Mouse (Mus musculus) thymus, adult 2 months (tissue): ENCODE measurements around the gene Gm20388. TPM values are rescaled to one million over a fixed set of nuclear protein-coding genes. Genes with fewer than 3 reads are reported as not detected.

Experiments used
- DNase-seq: peaks from one replicate; pipeline ENCODE4 v3.0.0; 2021
- H3K27ac ChIP-seq: fragments of 200-500 bp; 2 replicates; pipeline ENCODE4 v1.5.1; 2012; ENCODE audit warnings: low read length, control low read depth; ENCODE audit not compliant: control insufficient read depth, insufficient read depth
- H3K27me3 ChIP-seq: fragments of 200-500 bp; 2 replicates; pipeline ENCODE4 v1.6.1; 2012; ENCODE audit warnings: mild to moderate bottlenecking, low read length, moderate library complexity, mixed read lengths; ENCODE audit not compliant: control insufficient read depth, insufficient read depth
- H3K36me3 ChIP-seq: fragments of 200-500 bp; 2 replicates; pipeline ENCODE4 v1.6.1; 2012; ENCODE audit warnings: mild to moderate bottlenecking, low read length, moderate library complexity; ENCODE audit not compliant: control insufficient read depth, insufficient read depth
- H3K4me1 ChIP-seq: fragments of 200-500 bp; replicated peaks from 2 replicates; pipeline ENCODE4 v1.6.1; 2012; ENCODE audit warnings: low read length; ENCODE audit not compliant: control insufficient read depth, insufficient read depth
- H3K4me3 ChIP-seq: fragments of 200-500 bp; 2 replicates; pipeline ENCODE4 v1.5.1; 2012; ENCODE audit warnings: mild to moderate bottlenecking, low read length, control low read depth, moderate library complexity; ENCODE audit not compliant: control insufficient read depth, insufficient read depth
- CTCF ChIP-seq: fragments of 200-500 bp; IDR thresholded peaks from 2 replicates; pipeline ENCODE4 v1.5.1; 2012; ENCODE audit warnings: mild to moderate bottlenecking, control low read depth, low read length, moderate library complexity, borderline replicate concordance; ENCODE audit not compliant: control insufficient read depth, poor library complexity, insufficient read depth; ENCODE audit errors: extremely low read depth
- POLR2A ChIP-seq: fragments of 200-500 bp; IDR thresholded peaks from 2 replicates; pipeline ENCODE4 v1.6.1; 2012; ENCODE audit warnings: mild to moderate bottlenecking, low read length, control low read depth, moderate library complexity; ENCODE audit not compliant: control insufficient read depth, poor library complexity, insufficient read depth; ENCODE audit errors: extremely low read depth
- WGBS: fragments of 180-500 bp; shearing (Covaris S2); methylation state at CpG from one replicate; pipeline ENCODE4 v1.1.7; 2018; 5-methylcytosine and 5-hydroxymethylcytosine counted together
- polyA plus RNA-seq: library from polyadenylated mRNA; depleted of rRNA; stranded (reverse); fragments of >200 nt; gene quantifications from 2 replicates; pipeline ENCODE4 v1.2.3, GENCODE M21; 2012

Gm20388 gene
- polyA plus RNA-seq, 1 experiment, result 103 TPM

- no peaks in the 10 kb centered on the region for H3K36me3 ChIP-seq
- WGBS, result 86% methylated on average over 24 of the region's 24 CpGs
- H3K4me1 ChIP-seq, result peaks cover 85% of the 10 kb centered on the region
- H3K27me3 ChIP-seq, result no peaks in the 10 kb centered on the region
- TF ChIP-seq POLR2A (no peak), CTCF (no peak)
- H3K27ac ChIP-seq, result no peak overlapping the region
- DNase-seq, result no peak
- no peak overlapping the region for H3K4me3 ChIP-seq
These were observed 4367.6 kb downstream of the Gm20388 start for GRCm38 (mm10) chr8:124277951-124278910.

- Histone ChIP-seq H3K36me3 (no peaks in the 10 kb centered on the region), H3K27ac (no peak overlapping the region), H3K4me3 (no peak overlapping the region), H3K4me1 (peaks cover 84% of the 10 kb centered on the region), H3K27me3 (no peaks in the 10 kb centered on the region)
- TF ChIP-seq POLR2A (no peak), CTCF (no peak)
- DNase-seq, result no peak
- WGBS, result 49% methylated on average over 7 of the region's 7 CpGs
These were observed 4368.5 kb downstream of the Gm20388 start for GRCm38 (mm10) chr8:124278956-124279689.

GRCm38 (mm10) chr8:124279690-124279985, 4369.0 kb downstream of the Gm20388 start:
- TF ChIP-seq CTCF (no peak), POLR2A (no peak)
- Histone ChIP-seq H3K4me1 (peaks cover 82% of the 10 kb centered on the region), H3K4me3 (no peak overlapping the region), H3K27ac (no peak overlapping the region), H3K36me3 (no peaks in the 10 kb centered on the region), H3K27me3 (no peaks in the 10 kb centered on the region)
- DNase-seq, result no peak
- WGBS, result 95% methylated on average over 5 of the region's 5 CpGs

- H3K27me3 ChIP-seq, result no peaks in the 10 kb centered on the region
- H3K4me3 ChIP-seq, result no peak overlapping the region
- H3K4me1 ChIP-seq, result peaks cover 79% of the 10 kb centered on the region
- H3K27ac ChIP-seq, result peak overlapping the region; percentile 73
- 45% methylated on average over 11 of the region's 11 CpGs for WGBS
- 0 out of 2 replicates have a peak, but pooled peaks have one; percentile 7 for TF ChIP-seq CTCF
- no peak for TF ChIP-seq POLR2A
- no peaks in the 10 kb centered on the region for H3K36me3 ChIP-seq
- DNase-seq, result peak; percentile 31
These were observed 4371.3 kb downstream of the Gm20388 start for GRCm38 (mm10) chr8:124281700-124282541.

GRCm38 (mm10) chr8:124282878-124283630, 4372.4 kb downstream of the Gm20388 start:
- 93% methylated on average over 12 of the region's 12 CpGs for WGBS
- no peak for DNase-seq
- Histone ChIP-seq H3K4me3 (no peak overlapping the region), H3K27me3 (no peaks in the 10 kb centered on the region), H3K27ac (no peak overlapping the region), H3K36me3 (no peaks in the 10 kb centered on the region), H3K4me1 (peaks cover 82% of the 10 kb centered on the region)
- TF ChIP-seq CTCF (no peak), POLR2A (no peak)
